Mouse (Mus musculus): Measurements from ENCODE around the gene Jdp2.
A peak's percentile ranks its signal among the peaks of the same experiment; 100 is the strongest.

The Jdp2 gene

DNA sequence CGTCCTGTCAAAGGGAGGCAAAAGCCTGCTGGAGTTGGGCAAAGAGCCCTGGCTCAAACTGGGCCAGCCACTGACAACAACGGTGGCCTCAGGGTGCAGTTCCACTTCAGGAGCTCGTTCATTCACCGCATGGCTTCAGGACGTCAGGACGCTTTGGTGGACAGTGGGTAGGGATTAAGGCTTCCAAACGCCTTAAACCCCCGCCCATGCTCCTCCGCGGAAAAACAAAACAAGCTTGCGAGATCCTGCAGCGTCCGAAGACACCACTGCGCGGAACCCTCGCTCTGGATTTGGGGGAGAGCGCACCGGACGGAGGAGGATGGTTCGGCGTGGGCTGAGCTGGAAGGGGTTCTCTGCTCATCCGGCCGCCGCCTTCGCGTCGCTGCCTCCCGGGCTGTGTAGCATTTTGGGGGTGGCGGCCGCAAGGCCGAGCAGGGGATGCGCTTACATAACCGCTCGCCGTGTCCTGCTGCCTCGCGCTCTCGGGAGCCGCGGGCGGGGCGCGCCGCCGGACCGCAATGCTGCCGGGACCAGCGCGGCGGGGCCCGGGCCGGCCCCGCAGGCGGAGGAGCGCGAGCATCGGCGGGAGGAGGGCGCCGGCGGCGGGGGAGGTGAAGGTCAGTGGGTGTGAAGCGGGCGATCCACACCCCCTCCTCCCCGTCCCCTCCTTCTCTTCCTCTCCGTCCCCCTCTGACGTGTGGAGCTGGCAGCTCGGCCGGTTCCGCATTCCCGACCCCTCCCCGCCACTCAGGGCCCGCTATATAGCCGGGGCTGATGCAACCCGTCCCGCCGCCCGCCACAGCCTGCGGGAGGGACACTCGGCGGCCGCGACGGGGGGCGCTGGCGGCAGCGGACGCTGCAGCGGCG is at the start of gene Jdp2:
Jdp2 (plus strand) TSS at position 417 of the 867 bp plus-strand sequence.
- peak; percentile 29 for DNase-seq (ENCODE audit: low read depth, low spot score)

DNA sequence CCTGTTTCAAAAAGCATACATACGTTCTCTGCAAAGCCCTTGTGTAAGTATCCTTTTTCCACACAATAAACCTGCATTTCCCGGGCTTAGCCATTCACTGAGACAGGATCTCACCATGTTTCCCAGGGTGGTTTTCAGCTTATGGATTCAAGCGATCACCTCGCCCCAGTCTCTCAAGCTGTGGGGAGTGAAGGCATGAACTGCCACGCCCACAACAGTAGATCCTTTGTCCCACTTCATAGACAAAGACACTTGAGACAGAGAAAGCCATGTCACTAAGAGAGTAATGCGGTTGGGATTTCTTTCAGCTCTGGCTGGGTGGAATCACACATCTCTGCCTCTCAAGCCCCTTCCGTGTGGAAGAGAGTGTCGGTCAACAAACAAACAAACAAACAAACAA is 49.2 kb upstream of the Jdp2 start:
- no peak for DNase-seq (ENCODE audit: low read depth, low spot score)

- no peak for DNase-seq (ENCODE audit: low read depth, low spot score)
These were observed 48.4 kb upstream of the Jdp2 start for GRCm38 (mm10) chr12:85550435-85550834.

- no peak for DNase-seq (ENCODE audit: low read depth, low spot score)
These were observed 39.5 kb upstream of the Jdp2 start for GRCm38 (mm10) chr12:85559299-85559698.

DNA sequence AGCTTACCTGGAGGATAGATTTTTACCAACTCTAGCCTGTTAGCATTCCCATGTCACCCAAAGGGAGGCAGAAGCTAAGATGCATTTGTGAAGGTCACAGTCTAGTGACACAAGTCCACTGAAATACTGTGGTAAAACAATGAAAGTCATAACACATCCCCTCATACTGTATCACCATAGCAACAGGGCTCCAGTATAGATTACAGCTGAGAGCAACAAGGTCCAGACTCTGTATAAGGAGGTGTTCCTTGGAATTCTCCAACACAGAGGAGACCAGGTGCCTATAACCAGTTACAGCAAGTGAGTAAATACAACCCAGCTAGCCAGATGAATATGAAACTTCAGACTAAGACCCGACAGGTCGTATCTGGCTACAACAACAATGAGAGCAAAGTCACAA is 33.4 kb upstream of the Jdp2 start:
- no peak for DNase-seq (ENCODE audit: low read depth, low spot score)

- DNase-seq (ENCODE audit: low read depth, low spot score), result no peak
These were observed 30.5 kb upstream of the Jdp2 start for GRCm38 (mm10) chr12:85568298-85568697.

DNA sequence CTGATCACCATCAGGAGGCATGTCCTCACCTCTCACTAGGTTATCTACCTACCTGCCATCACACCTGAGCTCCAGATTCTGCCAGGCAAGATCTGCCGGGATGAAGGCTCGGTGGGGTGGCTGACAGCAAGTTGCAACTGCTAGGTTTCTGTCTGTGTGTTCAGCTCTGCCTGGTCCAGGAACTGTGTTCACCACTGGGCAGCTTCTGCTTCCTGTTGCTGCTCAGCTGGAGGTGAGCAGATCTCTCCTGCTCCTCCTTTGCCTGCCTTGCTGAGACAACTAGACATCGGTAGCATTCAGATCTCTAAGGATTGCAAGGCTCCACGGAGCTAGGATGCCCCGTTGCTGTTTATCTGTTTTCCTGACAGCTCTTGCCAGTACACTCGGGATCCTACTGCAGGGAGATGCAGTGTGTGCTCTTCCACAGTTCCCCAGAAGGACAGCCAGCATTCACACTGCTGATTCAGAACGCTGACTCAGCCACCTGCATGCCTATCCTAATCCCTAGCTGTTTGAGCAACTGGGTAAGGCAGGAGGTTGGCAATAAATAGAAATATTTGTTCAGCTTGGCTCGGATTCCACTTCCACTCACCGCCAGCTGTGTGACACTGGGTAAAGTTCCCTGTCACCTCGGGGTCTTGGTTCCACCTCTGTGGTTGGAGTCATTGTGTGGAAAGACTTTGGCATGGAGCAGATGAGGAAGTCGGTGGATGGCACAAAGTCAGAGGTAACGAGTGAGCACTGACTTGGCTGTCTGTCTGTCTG is 29.3 kb upstream of the Jdp2 start:
- DNase-seq (ENCODE audit: low read depth, low spot score), result no peak

DNA sequence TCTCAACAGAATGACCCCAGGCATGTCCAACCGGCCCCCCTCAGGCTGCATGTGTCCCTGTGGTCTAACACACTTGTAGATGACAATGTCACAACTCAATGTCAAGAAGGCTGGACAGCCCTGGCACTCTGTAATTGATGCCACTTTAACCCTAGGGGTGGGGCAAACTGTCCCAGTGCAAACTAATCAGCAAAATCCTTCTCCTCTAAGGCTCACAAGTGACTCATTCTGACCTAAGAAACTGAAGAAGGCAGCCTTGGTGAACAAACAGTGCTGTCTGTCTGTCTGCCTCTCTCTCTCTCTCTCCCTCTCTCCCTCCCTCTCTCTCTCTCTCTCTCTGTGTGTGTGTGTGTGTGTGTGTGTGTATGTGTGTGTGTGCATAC is 28.7 kb upstream of the Jdp2 start:
- DNase-seq (ENCODE audit: low read depth, low spot score), result no peak

- no peak for DNase-seq (ENCODE audit: low read depth, low spot score)
These were observed 27.5 kb upstream of the Jdp2 start for GRCm38 (mm10) chr12:85571312-85571711.

- peak; percentile 33 for DNase-seq (ENCODE audit: low read depth, low spot score)
These were observed 26.8 kb upstream of the Jdp2 start for GRCm38 (mm10) chr12:85572047-85572475.

GRCm38 (mm10) chr12:85574806-85575495 is 23.9 kb upstream of the Jdp2 start:
- DNase-seq (ENCODE audit: low read depth, low spot score), result no peak

DNA sequence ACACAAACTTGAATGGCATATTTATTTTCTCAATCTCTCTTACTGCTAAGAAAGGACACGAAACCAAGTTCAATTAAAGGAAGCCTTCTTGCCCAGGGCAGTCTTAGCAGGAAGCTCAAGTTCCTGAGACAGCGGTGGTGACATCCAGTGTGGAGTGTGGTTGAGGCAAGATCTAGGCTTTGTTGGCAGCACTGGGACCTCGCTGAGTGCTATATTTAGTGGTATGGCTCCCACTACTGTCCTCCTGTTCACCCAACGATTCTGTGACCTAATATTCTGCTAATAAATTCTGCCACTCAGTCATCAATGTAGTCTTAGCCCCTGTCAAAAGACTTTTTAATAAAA is 23.4 kb upstream of the Jdp2 start:
- no peak for DNase-seq (ENCODE audit: low read depth, low spot score)

DNA sequence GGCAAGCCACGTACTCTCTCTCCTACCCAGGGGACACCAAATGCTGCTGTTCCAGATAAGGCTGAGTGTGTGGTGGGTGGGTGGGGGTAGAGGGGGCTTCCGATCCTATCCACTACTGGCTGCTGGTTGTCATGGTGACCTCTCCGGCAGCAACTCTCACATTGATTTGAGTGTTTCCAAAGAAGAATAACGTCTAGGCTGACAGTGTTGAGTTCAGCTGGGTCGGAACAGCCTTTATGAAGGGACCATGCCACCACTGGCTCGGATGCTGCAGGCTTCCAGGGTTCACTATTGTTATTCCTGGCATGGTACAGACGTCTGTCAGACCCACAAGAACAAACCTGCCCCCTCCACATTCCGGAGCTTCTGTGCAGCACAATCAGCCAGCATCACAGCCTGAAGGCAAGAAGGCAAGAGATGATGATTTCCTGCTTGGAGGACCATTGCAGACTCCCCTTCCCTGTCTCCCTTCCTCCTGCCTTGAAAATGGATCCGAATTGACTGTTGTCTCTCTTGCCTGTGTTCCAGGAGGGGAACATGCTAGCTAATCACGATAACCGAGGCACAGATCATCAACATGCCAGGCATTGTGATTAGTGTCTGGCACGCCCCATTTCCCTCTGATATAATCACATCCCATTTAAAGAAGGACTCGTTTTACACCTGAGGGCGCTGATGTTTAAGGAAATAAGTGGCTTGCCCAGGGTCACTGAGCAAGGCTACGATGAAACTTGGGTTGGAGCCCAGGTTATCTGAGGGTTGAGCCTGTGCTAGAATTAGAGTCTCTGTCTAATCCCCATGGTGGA is 17.4 kb upstream of the Jdp2 start:
- no peak for DNase-seq (ENCODE audit: low read depth, low spot score)

DNA sequence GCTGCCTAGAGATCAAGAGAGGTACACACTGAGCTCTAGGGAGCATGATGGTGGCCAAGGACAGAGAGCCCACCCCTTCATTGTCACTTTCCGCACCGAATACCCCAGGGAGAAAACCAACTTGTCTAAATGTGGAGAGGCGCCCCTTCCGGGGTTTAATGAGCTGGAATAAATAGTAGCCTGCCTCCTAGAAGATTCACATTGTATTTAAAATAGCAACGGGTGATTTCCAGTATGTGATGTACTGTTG is 16.8 kb upstream of the Jdp2 start:
- DNase-seq (ENCODE audit: low read depth, low spot score), result no peak

GRCm38 (mm10) chr12:85585761-85586258 is 13.0 kb upstream of the Jdp2 start:
- DNase-seq (ENCODE audit: low read depth, low spot score), result no peak

DNA sequence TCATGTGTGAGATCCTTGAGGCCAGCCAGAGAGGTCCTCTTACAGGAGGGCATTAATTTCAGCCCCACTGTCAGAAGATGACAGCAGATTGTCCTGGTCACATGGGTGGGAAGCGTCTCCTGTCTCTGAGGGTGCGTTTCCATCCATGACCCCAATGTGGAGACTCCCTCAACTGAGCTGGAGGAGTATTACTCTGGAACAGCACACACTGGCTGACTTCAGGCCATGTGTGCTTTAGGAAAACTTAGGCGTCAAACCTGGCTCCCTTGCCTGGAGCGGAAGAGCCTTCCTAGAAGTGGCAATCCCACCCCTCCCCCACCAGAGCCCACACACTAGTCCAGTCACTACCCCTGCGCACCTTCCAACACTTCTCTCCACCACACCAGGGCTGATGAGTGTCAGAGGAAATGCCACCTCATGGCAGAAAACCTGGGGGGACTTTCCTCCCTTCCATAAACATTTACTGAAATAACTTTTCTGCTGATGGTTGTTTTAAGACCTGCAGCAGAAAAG is 8.9 kb upstream of the Jdp2 start:
- DNase-seq (ENCODE audit: low read depth, low spot score), result no peak

- DNase-seq (ENCODE audit: low read depth, low spot score), result no peak
These were observed 5.9 kb upstream of the Jdp2 start for GRCm38 (mm10) chr12:85592943-85593342.

DNA sequence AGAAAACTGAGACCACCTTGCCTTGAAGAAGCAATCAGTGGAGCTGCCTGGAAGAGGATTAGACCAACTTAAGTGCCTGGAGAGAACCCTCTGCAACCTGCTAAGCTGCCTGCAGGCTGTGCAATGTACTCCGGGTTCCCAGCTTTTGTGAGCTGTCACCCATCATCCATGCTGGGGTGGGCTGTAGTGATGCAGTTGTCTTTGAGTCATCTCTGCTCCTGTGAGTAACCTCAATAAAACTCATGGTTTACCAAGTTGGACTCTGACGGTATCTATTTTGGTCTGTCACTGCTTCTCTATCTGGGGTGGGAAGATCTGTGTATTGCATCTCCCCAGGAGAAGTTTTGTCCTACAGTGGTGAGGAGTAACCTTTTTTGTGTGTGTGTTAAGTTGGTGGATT is 4.4 kb upstream of the Jdp2 start:
- no peak for DNase-seq (ENCODE audit: low read depth, low spot score)

DNA sequence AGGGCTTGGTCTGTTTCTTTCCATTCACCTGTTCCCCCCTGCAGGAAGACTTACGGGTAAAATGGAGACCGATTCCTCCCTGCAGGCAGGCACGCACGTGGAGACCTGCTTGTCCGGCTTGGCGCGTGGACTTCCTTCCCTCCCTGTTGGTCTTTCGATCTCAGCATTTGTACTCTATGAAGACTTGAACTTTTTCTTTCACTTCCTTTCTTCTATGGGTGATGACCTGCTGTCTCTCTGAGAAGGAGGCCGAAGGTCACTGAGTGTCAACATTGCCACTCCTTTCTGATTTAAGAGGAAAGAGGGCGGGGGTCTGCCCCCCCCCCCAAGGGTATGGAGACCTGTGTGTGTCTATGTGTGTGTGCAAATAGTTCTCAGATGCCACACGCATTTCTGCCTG is 774 bp upstream of the Jdp2 start:
- DNase-seq (ENCODE audit: low read depth, low spot score), result no peak

DNA sequence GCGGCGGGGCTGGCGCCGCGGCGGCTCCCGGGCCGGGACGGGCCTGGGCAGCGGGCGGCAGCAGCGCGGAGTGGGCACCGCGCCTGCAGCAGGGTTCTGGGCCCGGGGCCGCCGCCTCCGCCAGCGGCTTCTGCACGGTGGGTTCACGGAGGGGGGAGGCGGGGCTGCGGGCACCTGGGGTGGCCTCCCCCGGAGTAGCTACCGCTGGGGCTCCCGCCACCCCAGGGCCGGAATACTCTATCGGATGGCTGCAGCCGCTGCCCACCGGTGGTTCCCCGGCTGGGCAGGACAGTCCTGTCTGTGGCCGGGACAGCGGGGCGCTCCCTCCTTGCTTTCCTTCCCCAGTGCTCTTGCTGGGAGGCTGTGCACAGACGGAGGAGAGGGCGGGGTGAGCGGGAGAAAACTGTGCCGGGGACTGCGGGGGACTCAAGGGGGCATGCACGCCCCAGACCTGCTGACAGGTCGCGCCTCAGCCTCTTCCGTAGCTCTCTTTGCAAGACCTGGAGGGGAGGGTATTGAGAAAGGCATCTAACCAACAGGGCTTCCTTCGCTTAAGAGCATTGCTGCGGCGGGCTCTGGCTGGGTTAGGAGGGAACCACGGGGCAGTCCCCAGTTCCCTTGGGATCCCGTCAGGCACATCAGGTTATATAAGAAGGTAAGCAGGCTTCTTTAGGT is 788 bp downstream of the Jdp2 start:
- no peak for DNase-seq (ENCODE audit: low read depth, low spot score)

- DNase-seq (ENCODE audit: low read depth, low spot score), result no peak
These were observed 1.8 kb downstream of the Jdp2 start for GRCm38 (mm10) chr12:85600637-85601036.
